Comparison of ENCODE assay signal across 8 mouse cellular contexts in genomic region chr12:69373850-69374766, GRCm38 (mm10). TPM values are rescaled to one million over a fixed set of nuclear protein-coding genes. Genes with fewer than 3 reads are reported as not detected.
DNase-seq lines count a peak whose midpoint lies in the region; ATAC-seq and TF ChIP-seq lines count a peak whose summit lies in the region.

No protein-coding gene starts in this region.

- TF ChIP-seq CTCF in lung, adult 2 months (IDR thresholded peaks at IDR 0.05; ENCODE audit: insufficient read depth, low read length): no peak

- WGBS in lung, adult 2 months: 8% methylated on average over 11 of the region's 11 CpGs
- 54% methylated on average over 11 of the region's 11 CpGs for WGBS in embryonic facial prominence, embryonic 11.5 days
- 39% methylated on average over 11 of the region's 11 CpGs for WGBS in hindbrain, embryonic 16.5 days
- WGBS in midbrain, embryonic 13.5 days: 47% methylated on average over 11 of the region's 11 CpGs

- H3K27ac ChIP-seq in embryonic facial prominence, embryonic 11.5 days (replicated peaks; ENCODE audit: low read depth, low read length): no peak overlapping the region
- no peak overlapping the region for H3K27ac ChIP-seq in hindbrain, embryonic 16.5 days (ENCODE audit: low read depth, low read length)
- H3K27ac ChIP-seq in midbrain, embryonic 13.5 days: no peak overlapping the region

- H3K9ac ChIP-seq in embryonic facial prominence, embryonic 11.5 days (replicated peaks; ENCODE audit: low read length): peak overlapping the region; percentile 28
- peak overlapping the region; percentile 47 for H3K9ac ChIP-seq in hindbrain, embryonic 16.5 days (ENCODE audit: low read depth, low read length)
- peak overlapping the region; percentile 98 for H3K9ac ChIP-seq in midbrain, embryonic 13.5 days (replicated peaks)

- peak; percentile 28 for DNase-seq in lung, adult 2 months
- no peak for DNase-seq in lung, postnatal 14 days
- DNase-seq in embryonic facial prominence, embryonic 11.5 days (ENCODE audit: low spot score): no peak
- DNase-seq in adipocyte (ENCODE audit: low spot score): no peak
- no peak for DNase-seq in adrenal gland, postnatal 14 days
- DNase-seq in left cerebral cortex, postnatal 36 days (ENCODE audit: low spot score in 2 of 2): no peak

- no peaks in the 10 kb centered on the region for H3K27me3 ChIP-seq in embryonic facial prominence, embryonic 11.5 days (ENCODE audit: control insufficient read depth, insufficient read depth, low read length)
- H3K27me3 ChIP-seq in hindbrain, embryonic 16.5 days (replicated peaks; ENCODE audit: control insufficient read depth, insufficient read depth, low read length): no peaks in the 10 kb centered on the region
- no peaks in the 10 kb centered on the region for H3K27me3 ChIP-seq in midbrain, embryonic 13.5 days

- H3K9me3 ChIP-seq in embryonic facial prominence, embryonic 11.5 days (replicated peaks; ENCODE audit: control insufficient read depth, low read length): no peaks in the 10 kb centered on the region
- H3K9me3 ChIP-seq in hindbrain, embryonic 16.5 days (ENCODE audit: control insufficient read depth, low read length): no peaks in the 10 kb centered on the region
- H3K9me3 ChIP-seq in midbrain, embryonic 13.5 days: no peaks in the 10 kb centered on the region

- intact Hi-C loops in left cerebral cortex, postnatal 36 days (cut with DNase I): loop anchor here (5.0 kb wide), 1 partner anchor 88 kb away; no protein-coding TSS in a partner anchor

- H3K4me1 ChIP-seq in lung, adult 2 months (ENCODE audit: control insufficient read depth, insufficient read depth, low read length): peaks cover 3% of the 10 kb centered on the region
- no peaks in the 10 kb centered on the region for H3K4me1 ChIP-seq in embryonic facial prominence, embryonic 11.5 days (ENCODE audit: control insufficient read depth, insufficient read depth, low read length)
- peaks cover 17% of the 10 kb centered on the region for H3K4me1 ChIP-seq in hindbrain, embryonic 16.5 days (ENCODE audit: control insufficient read depth, insufficient read depth, low read depth, low read length)
- peaks cover 34% of the 10 kb centered on the region for H3K4me1 ChIP-seq in midbrain, embryonic 13.5 days (replicated peaks)

- H3K4me3 ChIP-seq in lung, adult 2 months (replicated peaks; ENCODE audit: extremely low read depth, low read depth, low read length): peak overlapping the region; percentile 88
- peak overlapping the region; percentile 100 for H3K4me3 ChIP-seq in embryonic facial prominence, embryonic 11.5 days (ENCODE audit: low read depth, low read length)
- peak overlapping the region; percentile 100 for H3K4me3 ChIP-seq in hindbrain, embryonic 16.5 days (ENCODE audit: low read length)
- peak overlapping the region; percentile 97 for H3K4me3 ChIP-seq in midbrain, embryonic 13.5 days (replicated peaks)

- H3K36me3 ChIP-seq in embryonic facial prominence, embryonic 11.5 days (replicated peaks; ENCODE audit: control insufficient read depth, insufficient read depth, low read depth, low read length): no peaks in the 10 kb centered on the region
- no peaks in the 10 kb centered on the region for H3K36me3 ChIP-seq in hindbrain, embryonic 16.5 days (ENCODE audit: control insufficient read depth, insufficient read depth, low read length)
- peaks cover 3% of the 10 kb centered on the region; the same call in 1 of the 2 replicates for H3K36me3 ChIP-seq in midbrain, embryonic 13.5 days

- no peak for ATAC-seq in embryonic facial prominence, embryonic 11.5 days (replicated peaks; ENCODE audit: insufficient number of reproducible peaks, low FRiP score, low TSS enrichment, low read depth)
- no peak for ATAC-seq in hindbrain, embryonic 16.5 days
- ATAC-seq in midbrain, embryonic 13.5 days: no peak

- TF ChIP-seq POLR2A in lung, adult 2 months (IDR thresholded peaks at IDR 0.05; ENCODE audit: borderline replicate concordance, extremely low read depth, low read depth, low read length): no peak

- H3K4me2 ChIP-seq in embryonic facial prominence, embryonic 11.5 days (ENCODE audit: low read depth, low read length): peak overlapping the region; percentile 74
- peak overlapping the region; percentile 97 for H3K4me2 ChIP-seq in hindbrain, embryonic 16.5 days (ENCODE audit: low read length)
- H3K4me2 ChIP-seq in midbrain, embryonic 13.5 days (replicated peaks): peak overlapping the region; percentile 97

RNA-seq across cellular contexts. Expression of gene Gm9887, which starts 1.9 kb away (rescaled TPM):
- polyA plus RNA-seq in lung, adult 2 months (2012; rRNA removed): 2.3 and 5.2 TPM in 2 replicates
- 1.0 and 1.9 TPM in 2 replicates for polyA plus RNA-seq in embryonic facial prominence, embryonic 11.5 days (2014; fragmentation: Nextera tagmentation; extraction: Ambion mirVana)
- 0.56 and 0.66 TPM in 2 replicates for polyA plus RNA-seq in hindbrain, embryonic 16.5 days (2015; fragmentation: Nextera tagmentation; extraction: Ambion mirVana)
- 0.72 and 1.5 TPM in 2 replicates for polyA plus RNA-seq in midbrain, embryonic 13.5 days (2015; fragmentation: Nextera tagmentation; extraction: Ambion mirVana)
- total RNA-seq in adrenal gland, postnatal 14 days (2021): 1.2 TPM in 1 of 2 replicates, not detected in the other
- 1 to 10 TPM in 1 of 2 experiments, under 1 TPM in 1; 0.93 to 1.7 TPM for total RNA-seq in left cerebral cortex, postnatal 36 days (2021)

RNA-seq across cellular contexts. Expression of gene Arf6, which starts 2.2 kb away (rescaled TPM):
- 164 and 217 TPM in 2 replicates for polyA plus RNA-seq in lung, adult 2 months (2012; rRNA removed)
- 53.7 and 56.4 TPM in 2 replicates for polyA plus RNA-seq in embryonic facial prominence, embryonic 11.5 days (2014; fragmentation: Nextera tagmentation; extraction: Ambion mirVana)
- 20.7 and 21.8 TPM in 2 replicates for polyA plus RNA-seq in hindbrain, embryonic 16.5 days (2015; fragmentation: Nextera tagmentation; extraction: Ambion mirVana)
- polyA plus RNA-seq in midbrain, embryonic 13.5 days (2015; fragmentation: Nextera tagmentation; extraction: Ambion mirVana): 23.9 and 27.8 TPM in 2 replicates
- total RNA-seq in adrenal gland, postnatal 14 days (2021): 111 and 117 TPM in 2 replicates
- 10 to 100 TPM; 49.9 to 61.4 TPM for total RNA-seq in left cerebral cortex, postnatal 36 days (2021)

RNA-seq across cellular contexts. Expression of gene Nemf, which starts 17.1 kb away (rescaled TPM):
- 3.2 and 6.4 TPM in 2 replicates for polyA plus RNA-seq in lung, adult 2 months (2012; rRNA removed)
- polyA plus RNA-seq in embryonic facial prominence, embryonic 11.5 days (2014; fragmentation: Nextera tagmentation; extraction: Ambion mirVana): 77.4 and 89.8 TPM in 2 replicates
- polyA plus RNA-seq in hindbrain, embryonic 16.5 days (2015; fragmentation: Nextera tagmentation; extraction: Ambion mirVana): 82.4 and 85.0 TPM in 2 replicates
- polyA plus RNA-seq in midbrain, embryonic 13.5 days (2015; fragmentation: Nextera tagmentation; extraction: Ambion mirVana): 97.3 and 103 TPM in 2 replicates
- total RNA-seq in adrenal gland, postnatal 14 days (2021): 39.1 and 45.4 TPM in 2 replicates
- 10 to 100 TPM; 35.9 to 53.2 TPM for total RNA-seq in left cerebral cortex, postnatal 36 days (2021)

Comparison
In these comparisons a context has a peak if more than half of its experiments do, and no peak if none do; other contexts are left out.
1. H3K9ac ChIP-seq: peak in every context shown above with its lines; median percentile 98 in midbrain, embryonic 13.5 days; 47 in hindbrain, embryonic 16.5 days; 28 in embryonic facial prominence, embryonic 11.5 days.
2. RNA of gene Nemf, which starts 17.1 kb away (polyA plus RNA-seq): 97.3 to 103 TPM in midbrain, embryonic 13.5 days, 77.4 to 89.8 TPM in embryonic facial prominence, embryonic 11.5 days and 82.4 to 85.0 TPM in hindbrain, embryonic 16.5 days; 3.2 to 6.4 TPM in lung, adult 2 months; every median in the first group is over 10 times any median in the second.
3. Peak in every context shown above with its lines, with median percentiles within 50 percentile points of each other: H3K4me3 ChIP-seq and H3K4me2 ChIP-seq.